Mouse (Mus musculus) embryonic facial prominence, embryonic 12.5 days (tissue): ENCODE measurements at regions not wholly inside any gene's neighbourhood (a gene's known extent, or its start where the extent isn't known, plus 50 kb on each side); places are given as distances from the start of the nearest gene placed in this dataset.

Source experiments
- ATAC-seq: fragments of 200-750 bp; cut with Nextera tagmentation; 2 replicates; pipeline ENCODE4 v1.8.0; 2017; ENCODE audit not compliant: insufficient number of reproducible peaks, insufficient read depth, low FRiP score, low TSS enrichment
- H3K27ac ChIP-seq: fragments of 300-500 bp; sonication (generic); 2 replicates; pipeline ENCODE4 v1.5.1; 2016; ENCODE audit warnings: mild to moderate bottlenecking
- H3K27me3 ChIP-seq: fragments of 300-500 bp; sonication (generic); 2 replicates; pipeline ENCODE4 v1.6.1; 2016; ENCODE audit warnings: mild to moderate bottlenecking, moderate library complexity
- H3K36me3 ChIP-seq: fragments of 300-500 bp; sonication (generic); 2 replicates; pipeline ENCODE4 v1.6.1; 2016; ENCODE audit warnings: mild to moderate bottlenecking
- H3K4me1 ChIP-seq: fragments of 300-500 bp; sonication (generic); 2 replicates; pipeline ENCODE4 v1.6.1; 2016
- H3K4me2 ChIP-seq: fragments of 300-500 bp; sonication (generic); replicated peaks from 2 replicates; pipeline ENCODE4 v1.6.1; 2016; ENCODE audit warnings: mild to moderate bottlenecking, moderate library complexity
- H3K4me3 ChIP-seq: fragments of 300-500 bp; sonication (generic); 2 replicates; pipeline ENCODE4 v1.5.1; 2016; ENCODE audit warnings: mild to moderate bottlenecking
- H3K9ac ChIP-seq: fragments of 300-500 bp; sonication (generic); 2 replicates; pipeline ENCODE4 v1.6.1; 2016; ENCODE audit warnings: mild to moderate bottlenecking, moderate library complexity
- H3K9me3 ChIP-seq: fragments of 300-500 bp; sonication (generic); 2 replicates; pipeline ENCODE4 v1.6.1; 2016; ENCODE audit warnings: mild to moderate bottlenecking, moderate library complexity
- WGBS: fragments of 180-500 bp; shearing (Covaris S2); methylation state at CpG from one replicate; pipeline ENCODE4 v1.1.7; 2016; 5-methylcytosine and 5-hydroxymethylcytosine counted together

- no peak overlapping the region for H3K4me2 ChIP-seq
- H3K9me3 ChIP-seq = no peaks in the 10 kb centered on the region
- ATAC-seq = no peak
- H3K9ac ChIP-seq = no peak overlapping the region
- no peak overlapping the region for H3K4me3 ChIP-seq
- H3K4me1 ChIP-seq = peaks cover 17% of the 10 kb centered on the region
- H3K27ac ChIP-seq = no peak overlapping the region
- H3K27me3 ChIP-seq = no peaks in the 10 kb centered on the region; the same call in 1 of the 2 replicates
- H3K36me3 ChIP-seq = no peaks in the 10 kb centered on the region
- 50% methylated on average over 6 of the region's 6 CpGs for WGBS
These were observed 53.8 kb upstream of the Sept5 start for GRCm38 (mm10) chr16:18683556-18683955.

GRCm38 (mm10) chr16:18686044-18686761, 56.4 kb upstream of the Sept5 start:
- Histone ChIP-seq H3K27me3 (no peaks in the 10 kb centered on the region; the same call in 1 of the 2 replicates), H3K4me1 (peaks cover 17% of the 10 kb centered on the region), H3K4me3 (no peak overlapping the region), H3K27ac (peak overlapping the region; percentile 69), H3K9me3 (no peaks in the 10 kb centered on the region), H3K36me3 (no peaks in the 10 kb centered on the region), H3K9ac (no peak overlapping the region), H3K4me2 (no peak overlapping the region)
- 6% methylated on average over 6 of the region's 6 CpGs for WGBS
- ATAC-seq = no peak

DNA sequence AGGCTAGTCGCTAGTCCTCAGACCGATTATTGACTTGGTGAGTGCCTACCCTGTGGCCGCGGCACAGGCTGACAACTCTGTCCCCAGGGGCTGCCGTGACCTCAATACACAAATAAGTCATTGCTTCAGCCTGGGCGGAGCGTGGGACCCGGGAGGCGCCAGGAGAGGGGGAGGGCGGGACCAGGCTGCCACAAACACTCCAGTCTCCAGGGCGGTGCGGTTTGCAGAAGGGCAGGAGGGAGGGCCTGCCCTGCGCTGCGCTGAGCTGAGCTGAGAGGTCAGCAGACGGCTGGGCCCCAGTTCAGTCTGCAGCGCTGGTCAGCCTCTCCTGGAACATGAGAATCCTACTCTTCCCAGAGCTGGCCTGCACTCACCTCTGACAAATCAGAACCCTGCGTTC, 57.2 kb upstream of the Sept5 start:
- peak overlapping the region; percentile 52 for H3K4me2 ChIP-seq
- H3K9me3 ChIP-seq = no peaks in the 10 kb centered on the region
- 1% methylated on average over 17 of the region's 17 CpGs for WGBS
- H3K4me1 ChIP-seq = peaks cover 17% of the 10 kb centered on the region
- H3K27me3 ChIP-seq = no peaks in the 10 kb centered on the region; the same call in 1 of the 2 replicates
- peak overlapping the region; percentile 22; the same call in 1 of the 2 replicates for H3K9ac ChIP-seq
- ATAC-seq = peak; percentile 90
- H3K4me3 ChIP-seq = 0 out of 2 replicates have a peak overlapping the region, but pooled peaks have one; percentile 8
- H3K27ac ChIP-seq = peak overlapping the region; percentile 67
- H3K36me3 ChIP-seq = no peaks in the 10 kb centered on the region

DNA sequence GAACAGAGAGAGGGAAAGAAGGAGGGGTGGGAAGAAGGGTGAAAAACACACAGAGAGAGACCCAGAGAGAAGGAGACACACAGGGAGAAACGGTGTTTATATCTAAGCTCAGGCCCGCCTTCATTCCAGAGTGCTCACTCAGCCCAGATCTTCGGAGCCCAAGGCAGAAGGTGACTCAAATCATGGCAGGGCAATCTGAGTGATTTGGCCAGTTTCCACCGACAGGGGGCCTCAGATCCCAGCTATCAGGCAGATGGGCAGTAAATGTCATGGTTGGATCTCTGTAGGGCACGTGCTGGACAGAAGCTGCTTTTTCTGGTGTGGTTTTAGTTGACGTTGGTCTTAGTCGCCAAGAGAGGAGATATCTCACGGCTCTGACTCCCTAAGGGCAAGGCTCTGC, 57.6 kb upstream of the Sept5 start:
- H3K27me3 ChIP-seq = no peaks in the 10 kb centered on the region; the same call in 1 of the 2 replicates
- peak overlapping the region; percentile 67 for H3K27ac ChIP-seq
- peaks cover 17% of the 10 kb centered on the region for H3K4me1 ChIP-seq
- H3K4me3 ChIP-seq = 0 out of 2 replicates have a peak overlapping the region, but pooled peaks have one; percentile 8
- no peaks in the 10 kb centered on the region for H3K36me3 ChIP-seq
- 0 out of 2 replicates have a peak overlapping the region, but pooled peaks have one; percentile 22 for H3K9ac ChIP-seq
- H3K4me2 ChIP-seq = peak overlapping the region; percentile 52
- 4% methylated on average over 8 of the region's 8 CpGs for WGBS
- no peaks in the 10 kb centered on the region for H3K9me3 ChIP-seq
- ATAC-seq = 0 out of 2 replicates have a peak, but pooled peaks have one; percentile 16

- no peak overlapping the region for H3K4me2 ChIP-seq
- no peaks in the 10 kb centered on the region for H3K36me3 ChIP-seq
- peaks cover 3% of the 10 kb centered on the region; the same call in 1 of the 2 replicates for H3K4me1 ChIP-seq
- H3K4me3 ChIP-seq = no peak overlapping the region
- no peak overlapping the region for H3K9ac ChIP-seq
- no peak for ATAC-seq
- no peak overlapping the region for H3K27ac ChIP-seq
- H3K27me3 ChIP-seq = no peaks in the 10 kb centered on the region
- WGBS = 49% methylated on average over 5 of the region's 5 CpGs
- H3K9me3 ChIP-seq = no peaks in the 10 kb centered on the region
These were observed 65.8 kb upstream of the Sept5 start for GRCm38 (mm10) chr16:18695596-18695995.

DNA sequence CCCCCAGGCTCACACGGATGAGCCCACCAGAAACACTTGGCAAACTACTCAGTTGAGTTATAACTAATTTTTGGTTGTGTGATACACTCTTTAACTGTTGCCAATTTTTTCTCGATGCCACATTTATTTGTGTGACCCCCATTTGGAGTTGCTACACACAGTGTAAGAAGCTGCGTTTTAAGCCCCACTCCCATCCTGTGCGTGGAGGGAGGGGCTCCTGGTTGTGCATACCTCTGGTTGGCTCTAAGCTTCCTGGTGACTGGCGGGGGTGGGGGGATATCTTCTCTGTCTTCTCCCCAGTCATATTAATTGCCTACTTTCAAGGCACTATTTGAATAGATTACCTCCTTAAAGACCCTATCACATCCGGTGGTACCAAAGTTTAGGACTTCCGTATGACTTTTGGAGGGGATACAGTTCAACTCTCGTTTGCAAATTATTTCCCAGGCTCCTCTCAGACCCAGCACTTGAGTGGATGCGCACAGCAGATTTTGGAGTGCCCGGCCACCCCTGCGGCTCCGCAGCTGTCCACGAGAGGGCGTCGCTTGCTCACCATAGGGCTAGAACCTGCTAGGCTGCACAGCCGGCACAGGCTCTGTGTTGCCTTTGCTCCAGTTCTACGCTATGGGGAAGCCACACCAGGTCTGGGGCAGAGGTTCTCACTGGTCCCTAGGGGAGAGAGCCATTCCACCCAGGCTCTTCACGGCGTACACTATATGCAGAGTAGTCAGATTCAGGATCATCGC, 66.5 kb upstream of the Sept5 start:
- ATAC-seq = peak; percentile 55; the same call in 1 of the 2 replicates
- Histone ChIP-seq H3K27ac (no peak overlapping the region), H3K9me3 (no peaks in the 10 kb centered on the region), H3K4me3 (no peak overlapping the region), H3K4me1 (peaks cover 3% of the 10 kb centered on the region; the same call in 1 of the 2 replicates), H3K9ac (peak overlapping the region; percentile 15; the same call in 1 of the 2 replicates), H3K4me2 (peak overlapping the region; percentile 30), H3K27me3 (no peaks in the 10 kb centered on the region), H3K36me3 (no peaks in the 10 kb centered on the region)
- 9% methylated on average over 20 of the region's 20 CpGs for WGBS

GRCm38 (mm10) chr16:18696820-18697168, 67.0 kb upstream of the Sept5 start:
- H3K4me2 ChIP-seq = peak overlapping the region; percentile 30
- H3K9me3 ChIP-seq = no peaks in the 10 kb centered on the region
- H3K9ac ChIP-seq = no peak overlapping the region
- no peak overlapping the region for H3K27ac ChIP-seq
- no peak for ATAC-seq
- H3K36me3 ChIP-seq = no peaks in the 10 kb centered on the region
- 61% methylated on average over 5 of the region's 5 CpGs for WGBS
- H3K4me1 ChIP-seq = peaks cover 3% of the 10 kb centered on the region; the same call in 1 of the 2 replicates
- H3K27me3 ChIP-seq = no peaks in the 10 kb centered on the region
- H3K4me3 ChIP-seq = no peak overlapping the region

DNA sequence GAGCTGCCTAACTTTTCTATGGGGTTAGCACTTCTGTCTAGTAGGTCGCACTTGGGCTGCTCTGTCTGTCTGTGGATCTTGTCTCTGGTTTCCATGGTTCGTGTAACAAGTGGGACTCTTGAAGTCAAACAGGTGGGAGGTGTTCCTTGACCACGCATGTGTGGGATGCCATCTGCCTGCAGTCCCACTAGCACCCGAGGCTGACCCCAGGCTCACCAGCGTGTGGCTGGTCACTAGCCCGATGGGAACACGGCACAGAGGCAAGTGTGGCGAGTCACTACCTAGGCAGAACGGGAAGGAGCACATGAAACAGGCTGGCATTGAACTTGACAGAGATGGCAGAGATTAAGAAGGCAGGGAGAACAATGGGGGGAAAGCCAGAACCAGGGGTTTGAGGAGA, 72.5 kb upstream of the Cldn5 start:
- H3K9ac ChIP-seq = no peak overlapping the region
- H3K4me3 ChIP-seq = no peak overlapping the region
- H3K4me2 ChIP-seq = no peak overlapping the region
- ATAC-seq = no peak
- no peaks in the 10 kb centered on the region for H3K4me1 ChIP-seq
- no peak overlapping the region for H3K27ac ChIP-seq
- no peaks in the 10 kb centered on the region for H3K27me3 ChIP-seq
- WGBS = 68% methylated on average over 9 of the region's 9 CpGs
- H3K36me3 ChIP-seq = no peaks in the 10 kb centered on the region
- H3K9me3 ChIP-seq = no peaks in the 10 kb centered on the region

DNA sequence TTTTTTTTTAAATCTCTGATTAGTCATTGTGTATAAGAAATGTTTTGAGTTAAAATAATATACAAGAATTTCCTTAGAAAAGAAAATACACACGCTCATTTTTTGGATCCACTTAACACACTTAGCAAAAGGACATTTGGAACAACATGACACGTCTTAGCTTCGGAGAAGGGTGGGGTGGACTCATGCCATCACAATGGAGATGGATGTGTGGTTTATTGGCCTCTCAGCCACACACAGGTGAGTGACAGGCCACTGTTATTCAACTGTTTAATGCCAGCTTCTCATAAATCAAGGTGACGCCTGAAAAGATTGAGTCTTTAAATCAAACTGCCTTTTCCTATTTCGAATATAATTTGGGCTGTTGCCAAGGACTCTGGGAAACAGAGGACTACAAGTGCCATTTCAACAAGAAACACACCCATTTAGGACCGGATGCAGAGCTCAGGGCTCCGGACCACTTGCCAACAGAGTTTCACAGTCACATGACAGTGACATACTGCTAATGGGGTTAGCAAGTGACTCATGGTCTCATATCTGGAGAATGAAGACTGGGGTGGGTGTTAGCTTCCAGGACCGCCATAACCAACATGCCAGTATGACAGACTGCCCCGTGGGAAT, 71.5 kb upstream of the Cldn5 start:
- Histone ChIP-seq H3K27me3 (no peaks in the 10 kb centered on the region), H3K36me3 (no peaks in the 10 kb centered on the region), H3K9me3 (no peaks in the 10 kb centered on the region), H3K4me3 (no peak overlapping the region), H3K4me2 (no peak overlapping the region), H3K27ac (no peak overlapping the region), H3K9ac (no peak overlapping the region), H3K4me1 (no peaks in the 10 kb centered on the region)
- WGBS = 76% methylated on average over 9 of the region's 9 CpGs
- ATAC-seq = no peak

- Histone ChIP-seq H3K4me2 (no peak overlapping the region), H3K27me3 (no peaks in the 10 kb centered on the region), H3K4me1 (no peaks in the 10 kb centered on the region), H3K27ac (no peak overlapping the region), H3K9ac (no peak overlapping the region), H3K36me3 (no peaks in the 10 kb centered on the region), H3K4me3 (no peak overlapping the region), H3K9me3 (no peaks in the 10 kb centered on the region)
- WGBS = 79% methylated on average over 1 of the region's 1 CpGs
- ATAC-seq = no peak
These were observed 65.0 kb upstream of the Cldn5 start for GRCm38 (mm10) chr16:18711637-18712125.

GRCm38 (mm10) chr16:18713017-18713416, 63.6 kb upstream of the Cldn5 start:
- H3K4me2 ChIP-seq = no peak overlapping the region
- no peak overlapping the region for H3K27ac ChIP-seq
- H3K4me3 ChIP-seq = no peak overlapping the region
- WGBS = 61% methylated on average over 5 of the region's 5 CpGs
- ATAC-seq = no peak
- no peaks in the 10 kb centered on the region for H3K36me3 ChIP-seq
- no peaks in the 10 kb centered on the region for H3K9me3 ChIP-seq
- no peaks in the 10 kb centered on the region for H3K4me1 ChIP-seq
- no peaks in the 10 kb centered on the region for H3K27me3 ChIP-seq
- no peak overlapping the region for H3K9ac ChIP-seq
